Mouse (Mus musculus) heart, embryonic 13.5 days (tissue): Measurements from ENCODE around the gene Rps9. TPM values are rescaled to one million over a fixed set of nuclear protein-coding genes. Genes with fewer than 3 reads are reported as not detected.

Experiments
- ATAC-seq: fragments of 200-750 bp; cut with Nextera tagmentation; 2 replicates; pipeline ENCODE4 v1.8.0; 2017; ENCODE audit warnings: moderate TSS enrichment; ENCODE audit not compliant: insufficient number of reproducible peaks, low FRiP score, low TSS enrichment; ENCODE audit errors: extremely low read depth
- H3K27ac ChIP-seq: fragments of 300-500 bp; sonication (generic); replicated peaks from 2 replicates; pipeline ENCODE4 v1.5.1; 2015; ENCODE audit warnings: moderate library complexity, mild to moderate bottlenecking, inconsistent platforms
- H3K27me3 ChIP-seq: fragments of 300-500 bp; sonication (generic); replicated peaks from 2 replicates; pipeline ENCODE4 v1.6.1; 2015; ENCODE audit warnings: mild to moderate bottlenecking, inconsistent platforms
- H3K36me3 ChIP-seq: fragments of 300-500 bp; sonication (generic); 2 replicates; pipeline ENCODE4 v1.6.1; 2015; ENCODE audit warnings: mild to moderate bottlenecking, inconsistent platforms
- H3K4me1 ChIP-seq: fragments of 300-500 bp; sonication (generic); 2 replicates; pipeline ENCODE4 v1.6.1; 2015; ENCODE audit warnings: inconsistent platforms
- H3K4me2 ChIP-seq: fragments of 300-500 bp; sonication (generic); 2 replicates; pipeline ENCODE4 v1.6.1; 2015; ENCODE audit warnings: inconsistent platforms, mild to moderate bottlenecking, moderate library complexity
- H3K4me3 ChIP-seq: fragments of 300-500 bp; sonication (generic); 2 replicates; pipeline ENCODE4 v1.5.1; 2015; ENCODE audit warnings: moderate library complexity, mild to moderate bottlenecking, inconsistent platforms
- H3K9ac ChIP-seq: fragments of 300-500 bp; sonication (generic); 2 replicates; pipeline ENCODE4 v1.6.1; 2015; ENCODE audit warnings: inconsistent platforms, mild to moderate bottlenecking, moderate library complexity
- H3K9me3 ChIP-seq: fragments of 300-500 bp; sonication (generic); 2 replicates; pipeline ENCODE4 v1.6.1; 2016; ENCODE audit warnings: inconsistent platforms
- WGBS: fragments of 180-500 bp; shearing (Covaris S2); methylation state at CpG from one replicate; pipeline ENCODE4 v1.1.7; 2015; ENCODE audit warnings: mixed read lengths; 5-methylcytosine and 5-hydroxymethylcytosine counted together
- polyA plus RNA-seq: library from polyadenylated mRNA; unstranded; fragments of >200 nt; fragmentation: Nextera tagmentation; extraction: Ambion mirVana; gene quantifications from 2 replicates; pipeline ENCODE4 v1.2.1, GENCODE M21; 2015

The Rps9 gene
- 844 and 931 TPM in 2 replicates for polyA plus RNA-seq

GRCm38 (mm10) chr7:3703879-3704441 lies at the start of gene Rps9:
Rps9 (plus strand) TSS chr7:3703993.
- WGBS = 1% methylated on average over 42 of the region's 42 CpGs
- peaks cover 21% of the 10 kb centered on the region for H3K4me1 ChIP-seq
- peak within 1 kb of the TSS; percentile 94 for H3K27ac ChIP-seq
- H3K9ac ChIP-seq = peak within 1 kb of the TSS; percentile 96
- peak; percentile 81 for ATAC-seq
- peaks cover 72% of the 10 kb centered on the region for H3K36me3 ChIP-seq
- peak within 1 kb of the TSS; percentile 78 for H3K4me2 ChIP-seq
- H3K4me3 ChIP-seq = peak within 1 kb of the TSS; percentile 90
- H3K9me3 ChIP-seq = no peaks in the 10 kb centered on the region
- H3K27me3 ChIP-seq = no peaks in the 10 kb centered on the region

- Histone ChIP-seq H3K9me3 (no peaks in the 10 kb centered on the region), H3K9ac (no peak overlapping the region), H3K36me3 (peaks cover 100% of the 10 kb centered on the region), H3K27me3 (no peaks in the 10 kb centered on the region), H3K4me3 (no peak overlapping the region), H3K27ac (no peak overlapping the region), H3K4me2 (no peak overlapping the region), H3K4me1 (no peaks in the 10 kb centered on the region)
- WGBS = 73% methylated on average over 4 of the region's 4 CpGs
- no peak for ATAC-seq
Observed at GRCm38 (mm10) chr7:3656966-3657365, 46.8 kb upstream of the Rps9 start.

GRCm38 (mm10) chr7:3658578-3658977 lies 45.2 kb upstream of the Rps9 start:
- Histone ChIP-seq H3K4me1 (peaks cover 7% of the 10 kb centered on the region), H3K4me3 (no peak overlapping the region), H3K36me3 (peaks cover 100% of the 10 kb centered on the region), H3K27me3 (no peaks in the 10 kb centered on the region), H3K9me3 (no peaks in the 10 kb centered on the region), H3K9ac (no peak overlapping the region), H3K4me2 (no peak overlapping the region), H3K27ac (no peak overlapping the region)
- 94% methylated on average over 14 of the region's 14 CpGs for WGBS
- ATAC-seq = no peak

- 30% methylated on average over 15 of the region's 15 CpGs for WGBS
- Histone ChIP-seq H3K4me3 (peak overlapping the region; percentile 79), H3K36me3 (peaks cover 42% of the 10 kb centered on the region), H3K9me3 (no peaks in the 10 kb centered on the region), H3K27ac (peak overlapping the region; percentile 95), H3K4me2 (peak overlapping the region; percentile 75), H3K4me1 (peaks cover 38% of the 10 kb centered on the region), H3K9ac (peak overlapping the region; percentile 94), H3K27me3 (no peaks in the 10 kb centered on the region)
- no peak; the same call in 1 of the 2 replicates for ATAC-seq
Observed at GRCm38 (mm10) chr7:3664524-3665214, 39.1 kb upstream of the Rps9 start.

GRCm38 (mm10) chr7:3665215-3666114 lies 38.3 kb upstream of the Rps9 start, which contains the start of gene Leng1:
Leng1 (minus strand) TSS chr7:3665840.
- no peaks in the 10 kb centered on the region for H3K27me3 ChIP-seq
- peak within 1 kb of the TSS; percentile 75 for H3K4me2 ChIP-seq
- peak; percentile 95 for ATAC-seq

GRCm38 (mm10) chr7:3666921-3667391 lies 36.8 kb upstream of the Rps9 start:
- no peaks in the 10 kb centered on the region for H3K27me3 ChIP-seq
- H3K4me2 ChIP-seq = peak overlapping the region; percentile 75
- H3K4me1 ChIP-seq = peaks cover 38% of the 10 kb centered on the region
- peak overlapping the region; percentile 69 for H3K9ac ChIP-seq
- H3K27ac ChIP-seq = peak overlapping the region; percentile 54
- ATAC-seq = no peak
- H3K36me3 ChIP-seq = peaks cover 19% of the 10 kb centered on the region
- H3K4me3 ChIP-seq = peak overlapping the region; percentile 42
- 4% methylated on average over 14 of the region's 14 CpGs for WGBS
- no peaks in the 10 kb centered on the region for H3K9me3 ChIP-seq

More at GRCm38 (mm10) chr7:3665215-3666114, 38.3 kb upstream of the Rps9 start, which contains the start of gene Leng1:
- Histone ChIP-seq H3K27ac (peak within 1 kb of the TSS; percentile 95), H3K36me3 (peaks cover 34% of the 10 kb centered on the region), H3K9ac (peak within 1 kb of the TSS; percentile 94), H3K4me1 (peaks cover 38% of the 10 kb centered on the region), H3K9me3 (no peaks in the 10 kb centered on the region), H3K4me3 (peak within 1 kb of the TSS; percentile 79)
- 3% methylated on average over 45 of the region's 45 CpGs for WGBS

GRCm38 (mm10) chr7:3674507-3675227 lies 29.1 kb upstream of the Rps9 start:
- Histone ChIP-seq H3K9ac (no peak overlapping the region), H3K27me3 (no peaks in the 10 kb centered on the region), H3K4me3 (no peak overlapping the region), H3K27ac (no peak overlapping the region), H3K36me3 (peaks cover 9% of the 10 kb centered on the region), H3K9me3 (no peaks in the 10 kb centered on the region), H3K4me2 (no peak overlapping the region), H3K4me1 (no peaks in the 10 kb centered on the region)
- 63% methylated on average over 10 of the region's 10 CpGs for whole genome bisulfite sequencing
- no peak for ATAC-seq

- Histone ChIP-seq H3K4me1 (no peaks in the 10 kb centered on the region), H3K9ac (no peak overlapping the region), H3K4me2 (no peak overlapping the region), H3K36me3 (peaks cover 10% of the 10 kb centered on the region), H3K9me3 (no peaks in the 10 kb centered on the region), H3K27me3 (no peaks in the 10 kb centered on the region), H3K4me3 (no peak overlapping the region), H3K27ac (no peak overlapping the region)
- 85% methylated on average over 3 of the region's 3 CpGs for WGBS
- no peak for ATAC-seq
Observed at GRCm38 (mm10) chr7:3675228-3675548, 28.6 kb upstream of the Rps9 start.

GRCm38 (mm10) chr7:3676371-3676770 lies 27.4 kb upstream of the Rps9 start:
- ATAC-seq = no peak
- 77% methylated on average over 12 of the region's 12 CpGs for WGBS
- Histone ChIP-seq H3K9me3 (no peaks in the 10 kb centered on the region), H3K4me2 (no peak overlapping the region), H3K36me3 (peaks cover 20% of the 10 kb centered on the region), H3K27ac (no peak overlapping the region), H3K27me3 (no peaks in the 10 kb centered on the region), H3K4me3 (no peak overlapping the region), H3K4me1 (no peaks in the 10 kb centered on the region), H3K9ac (no peak overlapping the region)

- WGBS = 59% methylated on average over 9 of the region's 9 CpGs
- H3K27ac ChIP-seq = no peak within 1 kb of the TSS
- no peaks in the 10 kb centered on the region for H3K4me1 ChIP-seq
- H3K9ac ChIP-seq = no peak within 1 kb of the TSS
- H3K27me3 ChIP-seq = no peaks in the 10 kb centered on the region
- no peak within 1 kb of the TSS for H3K4me3 ChIP-seq
- no peak for ATAC-seq
- H3K36me3 ChIP-seq = peaks cover 24% of the 10 kb centered on the region
- no peaks in the 10 kb centered on the region for H3K9me3 ChIP-seq
- H3K4me2 ChIP-seq = no peak within 1 kb of the TSS
Observed at GRCm38 (mm10) chr7:3677342-3677741, 26.5 kb upstream of the Rps9 start, which contains the start of gene Tmc4. Tmc4 (minus strand) TSS chr7:3677553.
